Mouse (Mus musculus) kidney, adult 18-20 months (tissue): ENCODE data around the gene Anapc15-ps.

ENCODE experiments used
- DNase-seq: peaks from one replicate; pipeline ENCODE4 v3.0.0; 2021

Gene Anapc15-ps

GRCm38 (mm10) chr10:95627381-95627780, 45.9 kb downstream of the Anapc15-ps start:
- DNase-seq, result no peak

GRCm38 (mm10) chr10:95625300-95625699, 48.0 kb downstream of the Anapc15-ps start:
- DNase-seq, result no peak

- DNase-seq, result no peak
Observed at GRCm38 (mm10) chr10:95624007-95624406, 49.2 kb downstream of the Anapc15-ps start.

- DNase-seq, result no peak
Observed at GRCm38 (mm10) chr10:95623518-95623905, 49.7 kb downstream of the Anapc15-ps start.
